Mouse (Mus musculus): ENCODE data around the gene Mill2.

Gene Mill2

GRCm38 (mm10) chr7:18875372-18875771, 35.6 kb downstream of the Mill2 start:
- DNase-seq (ENCODE audit: low spot score in 2 of 2), result no peak

GRCm38 (mm10) chr7:18878691-18879090, 38.9 kb downstream of the Mill2 start:
- no peak for DNase-seq (ENCODE audit: low spot score in 2 of 2)

- no peak for DNase-seq (ENCODE audit: low spot score in 2 of 2)
Measured at GRCm38 (mm10) chr7:18883991-18884744, 44.4 kb downstream of the Mill2 start.

GRCm38 (mm10) chr7:18884745-18885422, 45.1 kb downstream of the Mill2 start:
- DNase-seq (ENCODE audit: low spot score in 2 of 2), result no peak

GRCm38 (mm10) chr7:18886963-18887362, 47.2 kb downstream of the Mill2 start:
- DNase-seq (ENCODE audit: low spot score in 2 of 2), result no peak

- DNase-seq (ENCODE audit: low spot score in 2 of 2), result no peak
Measured at GRCm38 (mm10) chr7:18890848-18891247, 51.1 kb downstream of the Mill2 start.

- peak; percentile 74 to 86 for DNase-seq (ENCODE audit: low spot score in 2 of 2)
Measured at GRCm38 (mm10) chr7:18891872-18892599, 52.3 kb downstream of the Mill2 start.

GRCm38 (mm10) chr7:18893009-18893408, 53.2 kb downstream of the Mill2 start:
- no peak for DNase-seq (ENCODE audit: low spot score in 2 of 2)

GRCm38 (mm10) chr7:18893651-18894430, 54.1 kb downstream of the Mill2 start:
- no peak for DNase-seq (ENCODE audit: low spot score in 2 of 2)

- peak in 1 of 2 experiments; percentile 31 for DNase-seq (ENCODE audit: low spot score in 2 of 2)
Measured at GRCm38 (mm10) chr7:18896536-18896935, 56.8 kb downstream of the Mill2 start.

- no peak for DNase-seq (ENCODE audit: low spot score in 2 of 2)
Measured at GRCm38 (mm10) chr7:18900513-18900912, 60.7 kb downstream of the Mill2 start.

- DNase-seq (ENCODE audit: low spot score in 2 of 2), result no peak
Measured at GRCm38 (mm10) chr7:18902486-18902885, 62.7 kb downstream of the Mill2 start.

- DNase-seq (ENCODE audit: low spot score in 2 of 2), result no peak
Measured at GRCm38 (mm10) chr7:18904971-18905370, 65.2 kb downstream of the Mill2 start.

GRCm38 (mm10) chr7:18909797-18910196, 70.0 kb downstream of the Mill2 start:
- no peak for DNase-seq (ENCODE audit: low spot score in 2 of 2)

GRCm38 (mm10) chr7:18910241-18910831, 70.6 kb downstream of the Mill2 start, which contains the start of gene Ccdc61:
Gene Ccdc61 (minus strand): TSS chr7:18910415.
- DNase-seq (ENCODE audit: low spot score in 2 of 2), result peak; percentile 95 to 98
